Mouse (Mus musculus) leukemia stem cell, adult 10-12 weeks (primary cell): Measurements from ENCODE around the gene Gpat3. TPM values are rescaled to one million over a fixed set of nuclear protein-coding genes. Genes with fewer than 3 reads are reported as not detected.

Experiments used
- polyA plus RNA-seq: library from polyadenylated mRNA; stranded (reverse); fragments of >175 nt; gene quantifications from 2 replicates; pipeline ENCODE4 v1.2.3, GENCODE M21; 2012; ENCODE audit warnings: low replicate concordance

Gene Gpat3
- polyA plus RNA-seq: 0.33 and 0.72 TPM in 2 replicates

DNA sequence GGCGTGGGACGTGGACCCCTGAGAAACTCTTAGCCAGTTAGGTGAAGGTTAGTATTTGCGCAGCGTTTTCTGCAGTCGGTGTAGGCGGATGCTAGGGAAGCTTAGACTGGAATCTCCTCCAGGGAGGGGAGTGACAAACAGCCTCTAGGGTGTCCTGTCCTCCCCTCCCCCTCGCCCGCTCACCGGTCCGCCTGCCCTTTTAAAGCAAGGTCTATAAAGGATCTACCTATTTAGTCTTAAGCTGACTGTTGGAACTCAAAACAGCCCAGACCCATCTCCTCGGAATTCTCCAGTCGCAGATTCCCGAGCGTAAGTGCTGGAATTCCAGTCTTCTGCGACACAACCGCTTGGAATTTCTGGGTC is at the start of gene Gpat3:
TSS of gene Gpat3 (plus strand) at position 229 of the 363 bp plus-strand sequence.

DNA sequence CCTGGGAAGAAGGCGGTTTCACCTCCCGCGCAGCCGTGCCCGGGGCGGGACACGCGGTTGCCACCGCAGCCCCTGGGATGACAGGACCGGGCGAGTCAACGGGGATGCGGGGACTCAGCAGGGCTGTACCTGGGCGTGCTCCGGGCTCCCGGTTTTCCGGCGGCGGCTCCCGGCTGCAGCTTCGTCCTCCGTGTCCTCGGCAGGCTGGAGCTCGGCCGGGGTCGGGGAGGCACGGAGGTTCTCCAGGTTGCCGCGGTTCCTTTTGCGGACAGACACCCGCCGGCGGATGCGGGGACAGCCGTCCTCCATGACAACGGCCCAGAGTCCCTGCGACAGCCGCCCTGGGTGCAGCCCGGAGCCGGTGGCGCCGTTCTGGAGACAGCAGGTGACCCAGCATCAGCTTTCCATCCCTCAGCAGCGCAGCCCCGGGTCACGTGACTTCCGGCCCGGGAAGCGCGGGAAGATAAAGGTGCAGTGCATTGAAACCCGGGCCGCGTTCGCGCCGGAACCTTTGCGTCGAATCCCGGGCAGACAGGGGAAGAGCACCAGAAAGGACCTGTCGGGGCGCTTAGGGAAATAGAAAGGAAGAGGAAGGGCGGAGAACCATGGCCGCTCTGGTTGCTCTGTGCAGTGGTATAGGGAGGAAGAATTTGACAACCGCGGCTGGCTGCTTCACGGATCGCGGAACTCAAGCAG is 47.2 kb upstream of the Gpat3 start, which contains the start of the genes Helq and Mrps18c:
TSS of gene Helq (minus strand) at position 434 of the 696 bp plus-strand sequence.
TSS of gene Mrps18c (plus strand) at position 463 of the 696 bp plus-strand sequence.

DNA sequence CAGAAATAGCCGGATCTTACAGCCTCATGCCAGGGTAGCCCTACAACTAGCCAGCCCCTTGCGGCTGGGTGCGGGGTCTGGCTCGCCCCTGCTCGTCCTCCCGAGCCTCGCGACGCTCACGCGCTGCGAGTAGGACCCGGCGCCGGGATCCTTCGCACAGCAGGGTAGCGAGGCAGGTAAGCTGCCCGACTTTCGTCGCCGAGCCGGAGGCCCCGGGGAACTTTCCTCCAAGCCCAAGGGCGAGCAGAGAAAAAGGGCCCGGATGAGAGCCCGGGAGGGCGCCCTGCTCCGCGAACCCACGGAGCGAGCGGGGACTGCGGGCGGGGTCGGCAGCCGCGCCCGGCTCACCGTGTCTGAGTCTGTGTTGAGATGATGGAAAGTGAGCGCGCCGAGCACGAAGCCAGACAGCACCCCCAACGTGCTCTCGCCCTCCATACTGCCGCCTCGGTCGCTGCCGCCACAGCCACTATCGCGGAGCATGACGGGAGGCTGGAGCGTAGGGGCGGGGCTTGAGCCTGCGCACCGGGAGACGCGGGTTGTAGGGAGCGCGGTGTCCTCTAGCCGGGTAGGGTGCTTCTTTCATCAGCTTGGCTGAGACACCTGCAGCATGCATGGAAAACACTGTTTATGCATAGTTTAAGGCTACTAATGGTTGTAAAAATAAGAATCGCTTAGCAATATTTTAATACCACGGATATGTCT is 24.9 kb upstream of the Gpat3 start, which contains the start of gene Abraxas1:
TSS of gene Abraxas1 (minus strand) at position 483 of the 702 bp plus-strand sequence.

Other genes starting within 250 kb of the Gpat3 start
- gene Coq2, start 170.6 kb upstream of the Gpat3 start, polyA plus RNA-seq: 62.3 and 69.2 TPM in 2 replicates
- gene Hpse, start 126.0 kb upstream of the Gpat3 start, polyA plus RNA-seq: 3.7 and 9.0 TPM in 2 replicates
- 27.7 and 34.4 TPM in 2 replicates for gene Helq, start 47.1 kb upstream of the Gpat3 start, polyA plus RNA-seq
- gene Mrps18c, start 47.1 kb upstream of the Gpat3 start, polyA plus RNA-seq: 0.92 and 4.7 TPM in 2 replicates
- 2.2 and 6.9 TPM in 2 replicates for gene Abraxas1, start 24.7 kb upstream of the Gpat3 start, polyA plus RNA-seq